Mouse (Mus musculus) neutrophil, adult 5-6 weeks (primary cell): ENCODE results near the gene Bicral. TPM values are rescaled to one million over a fixed set of nuclear protein-coding genes. Genes with fewer than 3 reads are reported as not detected.

Experiments
- ATAC-seq: fragments of 151-379, 151-347 bp; 2 replicates; pipeline ENCODE4 v1.8.0; 2017; ENCODE audit warnings: mild to moderate bottlenecking, moderate TSS enrichment; ENCODE audit not compliant: insufficient number of reproducible peaks, poor library complexity, low FRiP score, severe bottlenecking; ENCODE audit errors: extremely low read depth
- total RNA-seq: library from RNA; stranded (forward); fragments of 200-1000 nt; gene quantifications from 2 replicates; pipeline ENCODE4 v1.2.3, GENCODE M21; 2017

Gene Bicral
- total RNA-seq, 1 experiment from 2014 or later: 41.3 TPM

DNA sequence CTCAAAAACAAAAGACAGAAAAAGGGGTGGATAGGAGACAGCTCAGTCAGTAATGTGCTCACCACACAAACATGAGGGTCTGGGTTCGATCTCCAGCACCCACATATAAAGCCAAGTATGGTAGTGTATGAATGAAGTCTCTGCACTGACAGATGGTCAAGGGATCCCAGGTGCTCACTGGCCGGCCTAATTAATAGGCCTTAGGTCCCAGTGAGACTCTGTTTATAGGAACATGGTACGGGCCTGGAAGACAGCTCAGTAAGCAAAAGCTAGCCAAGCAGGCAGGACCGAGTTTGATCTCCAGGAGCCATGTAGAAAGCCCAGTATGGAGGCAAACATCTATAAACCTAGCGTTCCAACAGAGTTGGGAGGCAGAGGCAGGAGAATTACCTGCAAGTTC is 18.8 kb upstream of the Bicral start:
- no peak for ATAC-seq

DNA sequence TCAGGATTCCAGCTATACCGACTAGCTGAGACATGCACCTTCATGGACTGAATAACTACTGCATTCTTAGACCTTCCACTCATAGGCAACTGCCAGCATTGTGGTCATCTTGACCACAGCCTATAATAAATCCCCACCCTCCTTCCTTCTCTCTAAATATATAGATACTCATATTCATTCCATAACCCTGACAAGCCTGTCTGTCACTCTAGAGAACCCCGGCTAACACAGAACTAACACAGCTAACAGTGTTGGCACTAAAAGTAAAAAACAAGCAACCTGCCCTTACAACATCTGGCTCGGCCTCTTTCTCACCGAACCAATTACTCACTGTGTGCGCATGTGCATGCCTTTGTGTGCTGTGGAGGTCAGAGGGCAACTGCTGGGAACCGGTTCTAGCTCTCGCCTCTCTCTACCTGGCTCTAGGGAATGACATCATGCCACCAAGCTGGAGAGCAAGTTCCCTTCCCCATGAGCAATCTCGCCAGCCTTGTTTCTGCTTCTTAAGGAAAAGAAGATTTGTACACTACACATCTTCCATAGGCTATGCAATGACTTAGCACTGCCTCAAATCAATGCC is 18.2 kb upstream of the Bicral start:
- ATAC-seq: no peak

DNA sequence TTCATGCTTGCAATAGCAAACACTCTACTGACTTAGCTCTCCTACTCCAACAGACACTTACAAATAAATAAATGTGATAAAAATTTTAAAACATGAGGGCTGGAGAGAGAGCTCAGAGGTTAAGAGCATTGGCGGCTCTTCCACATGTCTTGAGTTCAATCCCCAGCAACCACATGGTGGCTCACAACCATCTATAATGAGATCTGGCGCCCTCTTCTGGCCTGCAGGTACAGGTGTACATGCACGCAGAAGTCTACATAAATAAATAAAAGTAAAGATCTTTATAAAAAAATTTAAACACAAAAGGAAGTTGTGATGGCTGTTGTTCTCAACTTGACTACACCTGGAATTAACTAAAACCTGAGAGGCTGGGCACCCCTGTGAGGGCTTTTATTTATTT is 17.3 kb upstream of the Bicral start:
- no peak for ATAC-seq

DNA sequence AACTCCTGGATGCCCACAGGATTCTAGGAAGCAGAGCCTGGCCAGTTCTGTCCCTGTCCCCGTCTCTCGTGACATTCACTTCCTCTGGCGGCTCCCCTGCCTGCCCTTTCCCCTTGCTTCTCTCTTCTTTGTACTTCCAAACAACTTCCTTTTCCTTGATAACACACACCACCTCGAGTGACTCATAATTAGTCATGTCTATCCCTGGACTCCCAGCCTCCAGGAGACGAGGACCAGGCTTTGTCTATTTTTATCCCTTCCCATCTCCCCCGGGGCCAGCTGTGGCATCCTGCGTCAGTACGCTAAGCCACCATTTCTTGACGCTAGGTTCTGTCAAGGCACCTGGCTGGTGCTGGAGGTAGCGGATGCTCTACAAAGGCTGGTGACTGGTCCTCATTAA is 15.9 kb upstream of the Bicral start:
- ATAC-seq: no peak

DNA sequence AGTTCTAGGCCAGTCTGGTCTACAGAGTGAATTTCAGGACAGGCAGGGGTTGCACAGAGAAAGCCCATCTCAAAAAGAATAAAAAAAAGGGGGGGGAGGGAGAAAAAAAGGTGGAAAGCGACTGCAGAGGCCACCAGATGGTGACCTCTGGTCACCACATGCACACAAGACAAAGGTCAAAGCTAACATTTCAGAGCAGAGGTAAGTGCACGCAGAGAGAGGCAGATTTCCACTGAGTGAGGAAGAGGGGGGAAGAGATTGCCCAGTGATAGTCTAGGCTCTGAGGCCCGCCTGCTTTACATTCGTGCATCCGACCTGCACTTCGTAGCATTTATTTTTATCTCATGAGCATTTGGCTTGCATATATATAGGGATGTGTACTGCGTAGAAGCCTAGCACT is 14.5 kb upstream of the Bicral start:
- ATAC-seq: no peak

DNA sequence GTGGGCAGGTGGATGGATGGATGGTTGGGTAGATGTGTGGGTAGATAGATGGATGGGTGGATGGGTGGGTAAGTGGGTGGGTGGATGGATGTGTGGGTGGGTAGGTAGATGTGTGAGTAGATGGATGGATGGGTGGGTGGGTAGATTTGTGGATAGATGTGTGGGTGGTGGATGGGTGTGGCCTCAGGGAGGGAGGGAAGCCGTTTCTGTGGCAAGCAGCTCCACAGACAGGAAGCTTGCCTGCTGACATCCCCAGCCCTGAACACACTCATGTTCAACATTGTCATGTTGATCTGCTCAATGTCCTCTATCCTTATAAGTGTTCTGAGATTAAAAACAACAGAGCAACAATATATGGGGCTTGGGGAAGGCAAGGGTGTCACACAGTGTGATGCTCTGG is 12.6 kb upstream of the Bicral start:
- ATAC-seq: no peak

DNA sequence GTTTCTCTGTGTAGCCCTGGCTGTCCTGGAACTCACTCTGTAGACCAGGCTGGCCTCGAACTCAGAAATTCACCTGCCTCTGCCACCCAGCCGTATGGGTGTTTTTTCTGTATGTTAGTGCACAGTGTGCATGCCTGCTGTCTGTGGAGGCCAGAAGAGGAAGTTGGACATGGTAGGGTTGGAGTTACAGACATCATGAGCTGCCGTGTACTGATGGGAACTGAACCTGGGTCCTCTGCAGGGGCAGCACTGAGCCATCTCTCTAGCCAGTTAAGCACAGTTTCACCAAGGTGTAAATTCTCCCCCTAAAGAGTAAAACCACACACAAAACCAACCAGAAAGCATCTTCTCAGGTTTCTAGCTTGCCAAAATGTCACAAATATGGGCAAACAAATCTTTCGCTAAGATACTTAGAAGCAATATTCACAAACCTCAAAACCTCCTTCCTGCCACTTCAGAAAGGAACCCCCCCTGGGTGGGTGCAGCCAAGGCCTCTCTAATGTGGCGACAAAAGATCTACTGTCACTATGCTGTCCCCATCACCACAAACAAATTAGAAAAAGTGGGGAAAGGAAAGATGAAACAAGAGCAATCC is 12.0 kb upstream of the Bicral start:
- ATAC-seq: peak; percentile 79

DNA sequence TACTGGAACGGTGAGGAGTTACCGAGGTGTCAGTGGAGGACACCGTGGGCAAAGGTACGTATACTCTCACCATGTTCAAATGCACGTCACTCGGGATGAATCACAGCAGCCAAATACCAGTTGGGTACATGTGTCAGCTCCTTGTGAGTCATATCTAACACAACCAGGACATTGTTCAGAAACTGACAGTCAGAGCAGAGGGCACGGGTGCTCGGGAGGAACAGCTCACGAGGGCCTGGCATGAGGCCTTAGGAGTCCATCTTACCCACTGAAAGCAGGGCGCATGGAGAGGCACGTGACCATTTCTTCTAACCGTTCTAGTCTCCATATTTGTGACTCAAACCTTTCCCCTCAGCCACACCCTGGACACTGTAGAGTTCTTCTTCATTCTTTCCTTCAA is 8.6 kb upstream of the Bicral start:
- ATAC-seq: no peak

DNA sequence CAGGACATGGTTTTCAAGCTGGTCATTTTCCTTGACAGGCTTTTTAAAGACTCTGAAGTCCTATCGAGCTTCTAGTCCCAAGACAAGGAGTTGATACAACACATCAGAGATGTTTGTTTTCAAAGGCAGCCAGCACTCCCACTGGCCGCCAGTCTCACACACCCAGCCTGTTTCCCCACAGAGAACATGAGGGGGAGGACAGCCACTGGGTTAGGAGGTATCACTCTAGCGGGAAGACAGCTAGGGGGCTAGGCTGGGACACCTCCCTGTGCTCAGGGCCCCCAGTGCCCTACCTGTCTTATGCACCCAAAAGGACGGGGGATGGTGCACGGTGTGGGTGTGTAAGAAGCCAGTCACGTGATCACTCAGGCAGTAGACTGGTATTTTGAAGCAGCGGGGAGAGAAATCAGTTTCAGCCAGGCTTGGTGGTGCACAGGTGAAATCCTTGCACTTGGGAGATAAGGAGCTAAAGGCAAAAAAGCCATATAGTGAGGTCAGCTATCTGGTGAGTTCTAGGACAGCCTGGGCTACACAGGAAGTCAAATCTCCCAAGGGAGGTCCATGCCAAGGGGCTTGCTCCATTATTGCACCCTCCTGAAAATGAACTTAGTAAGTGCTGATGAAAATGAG is 6.4 kb upstream of the Bicral start:
- no peak for ATAC-seq

DNA sequence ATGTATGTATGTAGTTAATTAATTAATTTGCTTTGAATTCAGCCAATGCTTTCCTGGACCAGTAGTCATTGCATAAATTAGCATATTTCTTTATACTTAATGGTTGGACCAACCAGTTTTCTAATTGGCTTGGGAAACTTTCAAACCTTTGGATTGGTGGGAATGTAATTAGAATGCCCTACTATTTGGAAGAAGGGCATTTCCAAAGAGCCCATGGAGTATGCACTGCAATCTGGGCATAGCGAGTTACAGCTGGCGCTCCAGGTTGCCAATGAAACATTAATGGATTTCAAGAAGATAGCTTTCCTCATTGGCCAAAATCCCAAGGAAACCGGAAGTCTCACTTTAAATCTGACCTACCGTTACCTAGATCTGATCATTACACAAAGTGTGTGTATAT is 1.8 kb upstream of the Bicral start:
- ATAC-seq: no peak

DNA sequence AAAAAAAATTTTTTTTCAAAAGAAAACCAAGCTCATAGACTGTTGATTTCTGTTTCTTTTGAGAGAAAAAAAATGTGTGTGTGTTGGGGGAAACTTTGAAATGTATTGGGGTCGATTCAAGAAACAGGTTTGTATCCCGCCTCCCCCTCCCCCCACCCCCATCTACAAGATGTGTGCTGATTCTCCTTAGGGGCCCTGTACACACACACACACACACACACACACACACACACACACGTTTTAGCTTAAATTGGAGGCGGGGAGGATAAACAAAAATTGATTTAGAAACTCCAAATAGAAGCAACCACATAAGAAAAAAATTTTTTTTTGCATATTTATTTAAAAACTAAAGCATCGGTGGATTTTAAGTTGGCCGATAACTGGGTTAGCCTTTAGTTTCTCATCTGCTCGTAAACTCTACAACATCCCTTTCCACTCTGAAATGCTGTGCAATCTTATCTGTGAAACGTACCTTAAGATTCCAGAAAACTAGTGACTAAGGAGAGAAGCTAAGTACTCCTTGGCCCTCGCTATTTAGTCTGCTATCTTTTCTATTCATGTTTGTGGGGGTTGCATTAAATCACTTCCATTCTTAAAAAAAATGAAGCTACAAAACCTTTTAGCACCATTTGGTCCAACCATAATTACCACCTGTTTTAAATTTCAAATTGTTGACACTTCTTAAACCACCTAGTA is 615 bp upstream of the Bicral start:
- no peak for ATAC-seq

DNA sequence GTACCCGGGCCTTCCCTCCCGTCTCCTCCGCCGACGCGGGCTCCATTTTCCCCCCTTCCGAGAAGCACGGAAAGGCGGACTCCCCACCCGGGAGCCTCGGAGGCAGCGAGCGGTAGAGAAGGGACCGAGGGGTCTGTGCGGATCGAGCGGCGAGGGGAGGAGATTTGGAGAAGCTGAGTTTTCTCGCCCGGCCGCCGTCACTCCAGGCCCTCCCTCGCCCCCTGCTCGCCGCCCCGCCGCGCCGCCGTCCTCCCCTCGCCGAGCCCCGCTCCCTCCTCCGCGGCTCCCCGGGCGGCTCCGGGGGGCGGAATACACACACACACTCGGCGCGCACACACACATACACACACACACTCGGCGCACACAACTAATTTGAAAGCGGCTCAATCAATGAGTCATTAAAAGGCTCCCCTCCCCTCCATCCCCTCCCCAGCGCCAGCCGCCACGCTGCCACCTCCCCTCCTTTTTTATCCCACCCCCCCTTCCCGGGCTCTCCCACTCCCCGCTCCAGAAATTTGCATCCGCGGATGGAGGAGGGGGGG is 850 bp downstream of the Bicral start:
- ATAC-seq: peak; percentile 42

DNA sequence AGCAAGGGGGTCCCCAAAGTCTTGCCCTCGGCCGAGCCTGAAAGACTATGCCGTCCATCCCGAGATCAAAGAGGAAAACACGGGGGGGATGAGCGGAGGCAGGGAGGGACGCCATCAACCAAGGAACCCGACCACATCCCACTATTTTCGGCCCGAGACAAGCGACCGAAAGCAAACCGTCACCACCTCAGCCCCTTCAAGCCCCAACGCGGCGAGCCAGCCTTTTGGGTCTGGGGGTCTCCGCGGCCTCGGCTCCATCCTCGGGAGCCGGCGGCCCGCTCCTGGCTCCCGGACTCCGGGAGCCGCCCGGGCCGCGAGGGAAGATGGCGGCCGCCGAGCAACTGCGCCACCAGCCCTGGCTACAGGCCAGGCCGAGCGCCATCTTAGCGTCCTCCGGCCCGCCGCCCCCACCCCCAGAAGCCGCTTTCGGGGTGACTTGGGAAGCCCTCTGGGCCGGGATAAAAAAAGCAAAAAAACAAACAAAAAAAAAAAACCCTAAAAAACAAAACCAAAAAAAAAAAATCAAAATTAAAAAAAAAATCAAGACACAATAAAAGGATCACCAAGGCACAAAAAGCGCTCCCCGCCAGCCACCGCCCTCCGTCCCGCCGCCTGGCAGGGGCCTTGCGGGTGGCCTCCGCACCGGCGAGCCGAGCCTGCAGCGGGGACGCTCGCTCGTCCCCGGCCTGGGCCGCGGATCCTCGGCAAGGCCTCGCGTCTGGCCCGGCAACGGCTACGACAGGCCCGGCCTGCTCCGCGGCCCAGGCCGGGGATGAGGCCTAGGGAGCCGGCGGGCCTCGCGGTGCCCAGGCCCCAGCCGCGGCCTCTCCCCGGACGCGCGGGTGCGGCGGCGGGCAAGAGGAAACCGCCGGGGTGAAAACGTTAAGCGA is 1.6 kb downstream of the Bicral start:
- peak; percentile 32; the same call in 1 of the 2 replicates for ATAC-seq

DNA sequence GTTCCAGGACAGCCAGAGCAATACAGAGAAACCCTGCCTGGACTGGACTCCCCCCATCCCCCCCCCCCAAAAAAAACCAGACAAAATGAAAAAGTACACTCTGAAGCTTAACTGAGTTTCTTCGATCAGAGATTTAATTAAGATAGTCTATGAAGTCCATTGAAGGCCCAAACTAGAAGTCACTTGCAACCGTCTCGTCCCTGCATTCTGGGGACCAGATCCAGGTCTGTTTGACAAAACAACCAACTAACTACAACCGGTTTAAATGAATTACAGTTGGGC is 2.2 kb downstream of the Bicral start:
- no peak for ATAC-seq

DNA sequence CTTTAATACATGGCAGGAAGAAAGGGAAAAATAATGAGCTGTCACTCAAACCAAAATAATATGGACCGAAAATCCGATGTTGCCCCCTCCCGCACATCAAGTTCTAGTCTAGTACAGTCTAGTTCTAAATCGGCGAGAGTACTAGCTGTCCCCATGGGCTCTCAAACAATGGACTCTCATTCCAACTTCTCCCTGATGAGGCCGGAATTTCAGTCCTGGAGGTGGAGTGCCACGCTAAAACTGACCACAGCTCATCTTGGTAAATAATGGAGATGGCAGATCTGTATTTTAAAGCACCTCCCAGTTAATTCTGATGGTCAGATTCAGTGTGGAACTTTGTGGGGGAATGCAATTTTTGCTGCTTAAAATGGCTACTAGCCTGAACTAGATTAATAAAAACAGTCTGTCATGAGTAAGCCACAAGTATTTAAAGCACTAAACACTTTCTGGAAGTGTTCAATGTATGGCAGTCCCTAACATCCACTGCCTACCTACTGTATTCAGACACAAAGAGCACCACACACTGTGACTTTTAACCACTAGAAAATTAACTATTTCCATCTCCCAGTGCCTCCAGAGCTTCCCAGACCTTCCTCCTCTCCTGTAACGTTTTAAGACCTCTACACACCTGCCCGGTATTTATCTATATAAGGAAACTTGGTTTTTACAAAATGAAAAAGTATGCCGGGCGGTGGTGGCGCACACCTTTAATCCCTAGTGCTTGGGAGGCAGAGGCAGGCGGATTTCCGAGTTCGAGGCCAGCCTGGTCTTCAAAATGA is 2.8 kb downstream of the Bicral start:
- ATAC-seq: no peak

DNA sequence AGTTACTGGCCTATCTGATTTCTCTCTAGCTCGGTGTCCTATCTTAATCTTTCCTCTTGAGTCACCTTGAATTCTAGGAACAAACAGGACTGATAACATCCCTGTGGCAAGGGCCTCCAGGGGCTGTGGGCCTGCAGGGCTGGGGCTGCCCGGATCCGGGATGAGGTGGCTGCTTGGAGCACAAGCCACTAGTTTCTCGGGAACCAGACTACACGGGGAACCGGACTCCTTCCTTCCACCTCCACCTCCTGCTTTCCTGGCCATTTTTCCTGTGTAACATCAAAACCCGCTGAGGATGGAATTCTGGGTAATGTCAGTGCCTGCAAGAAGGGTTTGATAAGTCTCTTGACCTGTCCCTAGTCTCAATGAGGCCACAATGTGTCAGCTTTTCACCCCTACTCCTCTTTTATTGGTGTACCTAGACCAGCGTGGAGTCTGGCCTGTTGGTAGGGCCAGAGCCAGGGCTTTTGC is 3.6 kb downstream of the Bicral start:
- ATAC-seq: no peak

DNA sequence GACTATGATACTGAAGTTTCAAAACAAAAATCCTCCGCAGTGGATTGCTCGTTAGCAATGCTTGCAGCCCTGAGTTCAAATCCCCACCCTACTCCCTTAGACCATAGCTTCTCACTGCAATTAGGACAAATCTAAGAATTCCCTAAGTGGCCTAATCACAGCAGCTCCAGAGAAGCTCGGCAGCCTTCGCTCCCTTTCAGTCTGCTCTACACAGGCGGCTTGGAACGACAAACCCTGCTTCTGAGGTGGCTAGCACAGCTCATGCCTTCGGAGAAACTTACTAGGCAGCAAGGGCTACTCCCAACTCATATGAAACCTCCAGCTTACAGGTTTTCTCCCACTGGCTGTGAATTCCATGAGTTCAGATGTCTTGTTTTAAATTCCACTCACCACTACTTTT is 4.2 kb downstream of the Bicral start:
- no peak for ATAC-seq

DNA sequence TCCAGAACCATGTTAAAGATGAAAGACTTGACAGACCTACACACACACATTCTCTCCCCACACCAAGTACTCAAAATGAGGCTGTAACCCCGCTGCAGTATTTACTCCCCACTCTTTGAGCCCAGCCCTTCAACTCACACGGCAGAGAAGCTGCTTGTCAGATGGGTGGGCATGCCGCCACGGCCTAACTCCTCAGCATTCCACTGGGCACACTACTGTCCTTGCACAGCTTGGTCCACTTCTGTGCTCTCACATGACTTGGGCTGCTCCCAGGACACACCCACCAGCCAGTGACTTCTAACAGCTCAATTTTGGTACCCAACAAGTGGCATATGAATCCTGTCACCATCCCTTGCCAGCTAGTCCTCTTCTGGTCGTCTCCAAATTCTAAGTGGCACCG is 5.0 kb downstream of the Bicral start:
- no peak for ATAC-seq
